Mouse (Mus musculus) CH12.LX (cell line): ENCODE measurements around the gene Acoxl. TPM values are rescaled to one million over a fixed set of nuclear protein-coding genes. Genes with fewer than 3 reads are reported as not detected.
"Not testable (repeated sequence)": the region's sequence is repeated elsewhere in the genome, so short reads cannot be mapped to it uniquely, and the experiment has no call there.

ENCODE experiments used
- DNase-seq: peaks from one replicate; pipeline ENCODE4 v3.0.0-alpha.2; 2013; ENCODE audit errors: extremely low read depth
- H3K27ac ChIP-seq: 2 replicates; pipeline ENCODE4 v1.5.1; 2012; ENCODE audit warnings: low read depth, mild to moderate bottlenecking, control low read depth, moderate library complexity; ENCODE audit not compliant: insufficient read depth
- H3K27me3 ChIP-seq: replicated peaks from 2 replicates; pipeline ENCODE3; 2012; ENCODE audit warnings: inconsistent platforms
- H3K36me3 ChIP-seq, 2 experiments: replicated peaks in 1 of 2; 2 replicates each; pipeline versions ENCODE3 to v1.6.1; 2012; ENCODE audit warnings: inconsistent platforms in 1 of 2, low read length in 1 of 2, mild to moderate bottlenecking in 1 of 2, mixed read lengths in 1 of 2, moderate library complexity in 1 of 2; ENCODE audit not compliant: control insufficient read depth in 1 of 2, insufficient read depth in 1 of 2
- H3K4me1 ChIP-seq, 2 experiments: 2 replicates each; pipeline ENCODE4 v1.6.1; 2012; ENCODE audit warnings: inconsistent platforms in 1 of 2, moderate library complexity in 1 of 2; ENCODE audit not compliant: insufficient read depth in 2 of 2, control insufficient read depth in 1 of 2
- H3K4me2 ChIP-seq: 2 replicates; pipeline ENCODE4 v1.6.1; 2012; ENCODE audit warnings: low read depth, mild to moderate bottlenecking, control low read depth; ENCODE audit not compliant: poor library complexity, insufficient read depth, severe bottlenecking
- H3K4me3 ChIP-seq, 3 experiments: fragments of 150-350 bp in 1 of 3; sonication (generic) in 1 of 3; replicated peaks in 1 of 3; 2 replicates each; pipeline versions ENCODE3 to v1.5.1; 2011 to 2012; ENCODE audit warnings: low read depth in 2 of 3, low read length in 2 of 3, mild to moderate bottlenecking in 2 of 3, moderate library complexity in 2 of 3, control low read depth in 1 of 3, improper control_type of control experiment in 1 of 3, inconsistent platforms in 1 of 3, mixed read lengths in 1 of 3; ENCODE audit not compliant: poor library complexity in 1 of 3
- H3K79me2 ChIP-seq: replicated peaks from 2 replicates; pipeline ENCODE4 v1.6.1; 2012; ENCODE audit warnings: mild to moderate bottlenecking, moderate library complexity; ENCODE audit not compliant: control insufficient read depth, poor library complexity, insufficient read depth, severe bottlenecking; ENCODE audit errors: extremely low read depth
- H3K9ac ChIP-seq: 2 replicates; pipeline ENCODE4 v1.6.1; 2012; ENCODE audit warnings: low read depth, mild to moderate bottlenecking, control low read depth, moderate library complexity; ENCODE audit not compliant: insufficient read depth
- H3K9me3 ChIP-seq: replicated peaks from 2 replicates; pipeline ENCODE3; 2012; ENCODE audit warnings: low read length, inconsistent platforms, mixed read lengths
- CHD2 ChIP-seq: IDR thresholded peaks from 2 replicates; pipeline ENCODE4 v1.6.1; 2011; ENCODE audit warnings: low read length, improper control_type of control experiment
- ELF1 ChIP-seq: IDR thresholded peaks from 2 replicates; pipeline ENCODE4 v1.6.1; 2014; ENCODE audit warnings: low read depth, mild to moderate bottlenecking, inconsistent platforms, low read length, improper control_type of control experiment
- EP300 ChIP-seq: IDR thresholded peaks from 2 replicates; pipeline ENCODE4 v1.6.1; 2011; ENCODE audit warnings: low read length, improper control_type of control experiment
- ETS1 ChIP-seq: conservative IDR thresholded peaks from 2 replicates; pipeline ENCODE4 v1.6.1; 2012; ENCODE audit warnings: low read depth, mild to moderate bottlenecking, inconsistent platforms, low read length, improper control_type of control experiment, moderate library complexity
- HCFC1 ChIP-seq: IDR thresholded peaks from 2 replicates; pipeline ENCODE4 v1.6.1; 2012; ENCODE audit warnings: low read depth, mild to moderate bottlenecking, inconsistent platforms, low read length, improper control_type of control experiment
- JUN ChIP-seq: IDR thresholded peaks from 2 replicates; pipeline ENCODE4 v1.6.1; 2011; ENCODE audit warnings: low read depth, mild to moderate bottlenecking, low read length, improper control_type of control experiment, moderate library complexity; ENCODE audit not compliant: insufficient read depth
- JUND ChIP-seq: conservative IDR thresholded peaks from 2 replicates; pipeline ENCODE4 v1.6.1; 2011; ENCODE audit warnings: low read depth, low read length, improper control_type of control experiment
- MAX ChIP-seq: IDR thresholded peaks from 2 replicates; pipeline ENCODE4 v1.6.1; 2011; ENCODE audit warnings: low read length, improper control_type of control experiment
- MAZ ChIP-seq: IDR thresholded peaks from 2 replicates; pipeline ENCODE4 v1.6.1; 2012; ENCODE audit warnings: low read depth, mild to moderate bottlenecking, inconsistent platforms, low read length, improper control_type of control experiment, moderate library complexity
- PAX5 ChIP-seq: IDR thresholded peaks from 2 replicates; pipeline ENCODE4 v1.6.1; 2012; ENCODE audit warnings: low read length, inconsistent platforms, mixed read lengths
- RCOR1 ChIP-seq: conservative IDR thresholded peaks from 2 replicates; pipeline ENCODE4 v1.6.1; 2012; ENCODE audit warnings: low read depth, mild to moderate bottlenecking, inconsistent platforms, low read length, improper control_type of control experiment
- ZC3H11A ChIP-seq: IDR thresholded peaks from 2 replicates; pipeline ENCODE4 v1.6.1; 2012; ENCODE audit warnings: low read depth, mild to moderate bottlenecking, inconsistent platforms, low read length, improper control_type of control experiment
- ZKSCAN1 ChIP-seq: IDR thresholded peaks from 2 replicates; pipeline ENCODE4 v1.6.1; 2012; ENCODE audit warnings: low read depth, inconsistent platforms, low read length, improper control_type of control experiment, borderline replicate concordance
- ZNF384 ChIP-seq: IDR thresholded peaks from 2 replicates; pipeline ENCODE4 v1.6.1; 2012; ENCODE audit warnings: low read depth, low read length, improper control_type of control experiment, inconsistent platforms
- dilution Hi-C: fragments of 300-500 bp; cut with MboI; formaldehyde crosslinking; loops from 2 replicates; pipeline ENCODE4 v1.14.3; 2020; ENCODE audit warnings: low sequenced_read_pairs; ENCODE audit not compliant: extremely low pct_unique_long_range_greater_than_20kb, extremely low pct_ligation_motif_present
- in situ Hi-C: fragments of 300-500 bp; cut with MboI; formaldehyde crosslinking; loops from 3 replicates; pipeline ENCODE4 v1.14.3; 2019; ENCODE audit warnings: low sequenced_read_pairs, low pct_ligation_motif_present, low pct_unique_long_range_greater_than_20kb, mixed read lengths
- polyA plus RNA-seq: library from polyadenylated mRNA; unstranded; fragments of >175 nt; gene quantifications from 2 replicates; pipeline ENCODE4 v1.2.1, GENCODE M21; 2012; ENCODE audit warnings: low read depth; ENCODE audit not compliant: insufficient read length
- total RNA-seq, 2 experiments: library from RNA; depleted of rRNA; stranded (reverse); fragments of 300-350 nt in 1 of 2; fragments of >200 nt in 1 of 2; gene quantifications; 2 replicates each; pipeline ENCODE4 v1.2.3; 2012 to 2014

Acoxl gene
- total and polyA plus RNA-seq, 3 experiments, result 0.25 to 0.43 TPM; not detected in 1

DNA sequence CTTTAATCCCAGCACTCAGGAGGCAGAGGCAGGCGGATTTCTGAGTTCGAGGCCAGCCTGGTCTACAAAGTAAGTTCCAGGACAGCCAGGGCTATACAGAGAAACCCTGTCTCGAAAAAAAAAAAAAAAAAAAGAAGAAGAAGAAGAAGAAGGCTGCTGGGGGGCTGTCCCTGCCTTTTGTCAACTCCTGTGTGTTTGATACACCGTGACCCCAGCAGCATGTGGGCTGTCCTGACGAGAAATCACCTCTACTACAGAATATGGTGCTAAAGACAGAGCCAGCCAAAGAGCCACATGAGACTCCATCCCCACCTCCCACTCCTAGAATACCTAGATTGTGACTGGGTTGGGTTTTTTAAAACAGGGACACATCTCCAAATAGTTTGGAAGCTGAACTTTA lies 259.4 kb downstream of the Acoxl start:
- H3K9ac ChIP-seq, H3K27me3 ChIP-seq, H3K36me3 ChIP-seq, H3K4me3 ChIP-seq, H3K79me2 ChIP-seq, H3K27ac ChIP-seq, DNase-seq, H3K9me3 ChIP-seq, dilution Hi-C loops, H3K4me2 ChIP-seq: not testable (repeated sequence)
- peaks cover 15 to 72% of the 10 kb centered on the region in 2 experiments for H3K4me1 ChIP-seq
- peak; percentile 57 for TF ChIP-seq ZNF384
- in situ Hi-C loops, result loop anchor here (25.0 kb wide), 1 partner anchor 211 kb away; no protein-coding TSS in a partner anchor

DNA sequence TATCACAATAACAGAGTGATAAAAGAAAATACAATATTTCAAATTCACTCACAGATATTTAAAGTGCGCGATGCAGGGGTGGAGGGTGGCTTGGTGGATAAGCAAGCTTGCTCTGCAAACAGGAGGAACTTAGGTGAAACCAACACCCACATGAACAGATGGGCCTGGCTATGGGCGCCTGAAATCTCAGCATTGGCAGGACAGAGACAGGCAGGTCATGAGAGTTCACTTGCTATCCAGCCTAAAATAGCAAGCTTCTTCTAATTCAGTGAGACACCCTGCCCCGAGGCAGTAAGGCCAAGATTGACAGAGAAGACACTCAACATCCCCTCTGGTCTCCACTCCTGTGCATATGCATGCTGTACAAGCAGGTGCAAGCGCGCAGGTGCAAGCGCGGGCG lies 263.4 kb downstream of the Acoxl start:
- Histone ChIP-seq H3K4me2 (no peak overlapping the region), H3K9ac (no peak overlapping the region), H3K27ac (no peak overlapping the region), H3K36me3 (no peaks in the 10 kb centered on the region), H3K79me2 (no peaks in the 10 kb centered on the region), H3K9me3 (peaks cover 4% of the 10 kb centered on the region), H3K27me3 (no peaks in the 10 kb centered on the region), H3K4me3 (no peak overlapping the region), H3K4me1 (peaks cover 0 to 44% of the 10 kb centered on the region in 2 experiments; a peak in 2 of 4 replicates)
- dilution Hi-C loops (no loop called here), in situ Hi-C loops (no loop called here)
- DNase-seq, result no peak
- TF ChIP-seq JUN, result no peak

- Histone ChIP-seq H3K9ac (no peak overlapping the region), H3K27me3 (no peaks in the 10 kb centered on the region), H3K27ac (no peak overlapping the region), H3K79me2 (no peaks in the 10 kb centered on the region), H3K4me3 (no peak overlapping the region), H3K4me2 (no peak overlapping the region), H3K4me1 (peaks cover 0 to 19% of the 10 kb centered on the region in 2 experiments; a peak in 2 of 4 replicates), H3K9me3 (peaks cover 7% of the 10 kb centered on the region), H3K36me3 (no peaks in the 10 kb centered on the region)
- no peak for DNase-seq
- TF ChIP-seq ZKSCAN1, result no peak
- TF ChIP-seq CHD2, result no peak
- TF ChIP-seq JUND, result no peak
- no peak for TF ChIP-seq EP300
- TF ChIP-seq HCFC1, result no peak
- no peak for TF ChIP-seq MAZ
- TF ChIP-seq PAX5, result no peak
- no peak for TF ChIP-seq MAX
- no peak for TF ChIP-seq RCOR1
- no peak for TF ChIP-seq ETS1
- TF ChIP-seq ELF1, result no peak
- TF ChIP-seq ZC3H11A, result no peak
- dilution Hi-C loops, result no loop called here
- in situ Hi-C loops, result no loop called here
These were observed 266.1 kb downstream of the Acoxl start for GRCm38 (mm10) chr2:128104815-128105214.
